Mouse (Mus musculus): ENCODE results near the gene Dock2.
A peak's percentile ranks its signal among the peaks of the same experiment; 100 is the strongest.
"Not testable (repeated sequence)": the region's sequence is repeated elsewhere in the genome, so short reads cannot be mapped to it uniquely, and the experiment has no call there.

Dock2 gene

DNA sequence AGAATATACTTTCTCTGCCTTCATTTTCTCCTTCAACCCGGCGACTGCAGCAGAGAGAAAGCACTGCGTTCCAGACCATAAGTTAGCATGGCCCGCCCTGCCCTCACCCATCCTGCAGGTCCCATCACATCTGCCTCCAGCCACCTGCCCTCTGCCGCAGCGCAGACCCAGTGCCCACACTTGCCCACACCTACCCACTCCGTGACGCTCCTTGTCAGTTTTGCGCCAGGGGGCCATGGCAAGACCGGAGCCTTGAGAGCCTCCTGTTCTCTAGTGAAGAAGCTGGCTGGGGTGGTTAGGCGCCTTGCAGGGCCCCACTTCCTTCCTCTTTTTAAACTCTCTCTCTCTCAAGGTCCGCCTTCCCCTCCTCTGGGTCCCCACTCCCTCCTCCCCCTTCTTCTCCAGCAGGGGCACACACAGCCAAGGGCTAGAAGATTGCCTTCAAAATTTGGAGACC is at the start of gene Dock2:
Gene Dock2, minus strand, starts transcription at position 306 of the 457 bp plus-strand sequence.
- DNase-seq (ENCODE audit: low read depth, low spot score) = peak; percentile 81

DNA sequence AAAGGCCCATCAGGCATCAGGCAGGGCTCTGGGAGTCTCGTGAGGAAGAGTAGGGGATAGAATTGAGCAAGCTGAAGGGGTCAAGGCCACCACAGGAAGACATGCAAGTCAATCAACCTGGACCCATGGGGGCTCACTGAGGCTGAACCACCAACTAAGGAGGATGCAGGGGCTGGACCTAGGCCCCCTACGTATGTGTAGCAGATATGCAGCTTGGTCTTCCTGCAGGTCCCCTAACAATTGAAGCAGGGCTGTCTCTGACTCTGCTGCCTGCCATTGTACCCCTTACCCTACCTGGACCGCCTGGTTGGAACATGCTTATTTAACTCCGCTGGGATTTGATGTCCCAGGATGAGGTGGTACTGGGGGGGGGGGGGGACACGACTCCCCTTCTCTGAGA is 49.0 kb upstream of the Dock2 start:
- DNase-seq (ENCODE audit: low read depth, low spot score) = no peak

DNA sequence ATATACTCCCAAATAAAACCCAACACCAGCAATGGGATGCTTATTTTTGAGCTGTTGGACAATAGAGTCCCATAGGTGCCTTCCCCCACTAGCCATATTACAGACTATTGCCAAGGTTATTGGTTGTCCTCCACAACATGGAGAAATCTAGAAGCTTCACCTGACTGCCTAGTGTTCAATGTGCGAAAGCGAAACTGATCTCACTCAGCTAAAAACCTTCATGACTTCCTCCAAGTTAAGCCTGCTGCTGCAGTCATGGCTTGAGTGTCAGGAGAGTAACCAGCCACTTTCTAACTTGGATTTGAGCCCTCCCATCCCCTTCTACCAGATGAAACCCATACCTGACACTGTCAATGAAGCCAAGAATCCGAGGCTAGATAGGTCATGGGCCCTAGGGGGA is 44.1 kb upstream of the Dock2 start:
- DNase-seq (ENCODE audit: low read depth, low spot score) = no peak

- DNase-seq (ENCODE audit: low read depth, low spot score) = no peak
Measured at GRCm38 (mm10) chr11:34826940-34827339, 43.2 kb upstream of the Dock2 start.

DNA sequence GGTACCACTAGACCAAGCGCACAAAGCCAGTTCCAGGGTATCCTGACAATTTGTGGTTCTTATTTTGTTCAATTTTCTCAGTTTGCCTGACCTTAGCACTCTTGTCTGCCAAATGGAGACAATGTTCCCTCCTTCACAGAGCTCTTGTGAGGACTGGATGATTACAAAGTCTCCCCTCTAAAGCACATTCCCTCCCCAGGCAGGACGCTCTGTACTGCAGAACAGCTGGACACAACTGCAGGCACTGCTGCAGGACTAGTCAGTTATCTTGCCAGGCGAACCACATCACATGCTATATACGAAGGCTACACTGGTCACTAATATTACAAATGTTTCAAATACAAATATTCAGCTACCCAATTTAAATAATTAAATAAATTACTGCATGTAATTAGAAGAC is 41.1 kb upstream of the Dock2 start:
- no peak for DNase-seq (ENCODE audit: low read depth, low spot score)

DNA sequence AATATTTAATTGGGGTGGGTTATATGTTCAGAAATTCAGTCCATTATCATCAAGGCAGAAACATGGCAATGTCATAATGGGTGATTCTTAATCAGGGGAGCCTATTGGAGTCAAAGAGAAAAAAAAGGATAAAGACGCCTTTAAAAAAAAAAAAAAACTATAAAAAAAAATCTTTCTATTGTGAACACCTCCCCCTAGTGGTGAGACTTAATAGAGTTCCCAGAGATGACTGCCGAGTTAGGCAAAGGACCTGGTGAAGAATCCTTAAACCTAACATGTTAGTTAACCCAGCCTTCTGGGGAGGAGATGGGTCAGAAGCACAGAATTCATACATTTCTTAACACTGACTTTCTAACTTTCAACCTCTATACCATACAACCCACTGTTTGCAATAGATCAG is 31.1 kb upstream of the Dock2 start:
- DNase-seq (ENCODE audit: low read depth, low spot score) = peak; percentile 62

DNA sequence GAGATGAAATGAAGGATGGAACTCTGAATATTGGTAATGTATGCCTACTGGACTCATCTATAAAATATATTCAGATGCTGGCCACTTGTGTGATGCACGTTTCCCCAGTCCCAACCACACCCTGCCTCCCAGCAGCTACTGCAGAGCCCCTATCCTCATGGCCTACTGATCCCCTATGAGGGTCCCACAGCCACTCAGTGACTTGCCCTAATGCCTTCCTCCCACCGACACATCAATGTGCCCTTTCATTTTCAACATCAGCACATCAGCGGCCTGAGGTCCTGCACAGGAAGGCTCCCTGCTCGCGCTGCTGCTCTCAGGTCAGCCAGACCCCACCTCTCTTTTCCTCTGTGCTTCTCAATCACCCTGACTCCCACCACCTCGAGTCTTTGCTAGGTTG is 30.6 kb upstream of the Dock2 start:
- DNase-seq (ENCODE audit: low read depth, low spot score) = no peak

DNA sequence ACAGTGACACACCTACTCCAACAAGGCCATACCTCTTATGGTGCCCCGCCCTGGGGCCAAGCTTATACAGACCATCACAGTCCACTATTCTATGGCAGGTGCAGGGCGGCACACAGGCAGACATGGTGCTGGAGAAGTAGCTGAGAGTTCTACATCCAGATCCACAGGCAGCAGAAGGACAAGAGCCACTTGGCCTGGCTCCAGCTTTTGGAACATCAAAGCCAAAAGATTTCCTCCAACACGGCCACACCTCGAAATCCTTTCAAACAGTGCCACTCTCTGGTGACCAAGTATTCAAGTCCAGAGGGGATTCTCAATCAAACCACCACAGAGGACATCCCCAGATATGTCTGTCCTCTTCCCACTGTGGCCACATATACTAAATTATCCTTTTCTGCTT is 21.3 kb upstream of the Dock2 start:
- not testable (repeated sequence) for DNase-seq (ENCODE audit: low read depth, low spot score)

DNA sequence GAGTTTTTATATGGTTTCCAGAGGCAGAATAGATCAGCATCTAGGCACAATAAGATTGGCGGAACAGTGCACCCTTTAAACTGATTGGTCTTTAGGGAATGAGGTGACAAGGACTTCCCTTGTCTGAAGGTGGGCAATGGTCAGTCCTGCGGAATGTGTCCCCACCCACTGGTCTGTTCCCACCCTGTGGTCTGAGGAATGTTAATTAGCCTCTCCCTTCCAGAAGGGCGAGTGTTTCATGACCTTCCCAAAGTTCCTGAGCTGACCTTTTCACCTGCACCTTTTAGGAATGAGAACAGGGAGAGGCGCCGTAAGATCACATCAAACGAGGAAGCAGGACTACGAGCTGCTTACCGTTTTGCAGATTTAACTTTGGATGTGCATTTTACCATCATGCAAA is 14.4 kb upstream of the Dock2 start:
- DNase-seq (ENCODE audit: low read depth, low spot score) = not testable (repeated sequence)

DNA sequence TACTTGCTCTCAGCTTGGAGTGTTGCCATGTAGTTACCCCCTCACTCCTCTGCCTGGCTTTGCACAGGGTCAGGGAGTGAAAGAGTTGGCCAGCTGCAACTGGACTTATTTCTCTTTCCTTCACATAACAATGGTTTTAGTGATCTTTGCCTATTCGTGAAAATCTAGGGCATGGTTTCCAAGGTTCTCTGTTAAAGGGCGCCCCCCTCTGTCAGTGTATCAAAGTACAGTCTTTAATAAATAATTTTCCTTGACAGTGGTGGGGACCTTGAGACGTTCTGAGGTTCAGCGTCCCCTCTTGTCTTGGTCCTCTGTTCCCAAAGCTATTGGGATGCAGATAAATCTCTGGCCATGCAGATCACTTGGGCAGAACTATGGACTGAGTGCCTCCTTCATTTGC is 12.4 kb upstream of the Dock2 start:
- DNase-seq (ENCODE audit: low read depth, low spot score) = peak; percentile 66

- peak; percentile 40 for DNase-seq (ENCODE audit: low read depth, low spot score)
Measured at GRCm38 (mm10) chr11:34791872-34792271, 8.2 kb upstream of the Dock2 start.

DNA sequence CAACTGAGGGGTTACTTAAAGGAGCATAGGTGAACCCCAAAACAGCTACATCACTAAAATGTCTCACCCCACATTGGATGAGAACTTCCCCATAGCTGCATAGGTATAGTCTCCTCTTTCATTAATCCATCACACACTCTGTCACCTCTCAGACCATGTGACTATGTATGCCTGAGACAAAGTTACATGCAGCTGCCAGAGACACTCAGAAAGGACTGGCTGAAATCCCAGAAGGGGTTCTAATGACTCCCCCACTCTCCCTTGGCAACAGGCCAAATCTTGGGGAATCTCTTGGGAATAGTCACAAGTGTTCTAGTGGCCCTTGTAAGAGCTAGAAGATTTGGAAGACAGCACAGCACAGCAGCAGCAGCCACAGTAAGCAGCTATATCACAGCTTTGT is 1.2 kb upstream of the Dock2 start:
- no peak for DNase-seq (ENCODE audit: low read depth, low spot score)

- peak; percentile 95 for DNase-seq (ENCODE audit: low read depth, low spot score)
Measured at GRCm38 (mm10) chr11:34782516-34783430, 919 bp downstream of the Dock2 start.

GRCm38 (mm10) chr11:34780786-34781185 is 2.9 kb downstream of the Dock2 start:
- DNase-seq (ENCODE audit: low read depth, low spot score) = peak; percentile 17

DNA sequence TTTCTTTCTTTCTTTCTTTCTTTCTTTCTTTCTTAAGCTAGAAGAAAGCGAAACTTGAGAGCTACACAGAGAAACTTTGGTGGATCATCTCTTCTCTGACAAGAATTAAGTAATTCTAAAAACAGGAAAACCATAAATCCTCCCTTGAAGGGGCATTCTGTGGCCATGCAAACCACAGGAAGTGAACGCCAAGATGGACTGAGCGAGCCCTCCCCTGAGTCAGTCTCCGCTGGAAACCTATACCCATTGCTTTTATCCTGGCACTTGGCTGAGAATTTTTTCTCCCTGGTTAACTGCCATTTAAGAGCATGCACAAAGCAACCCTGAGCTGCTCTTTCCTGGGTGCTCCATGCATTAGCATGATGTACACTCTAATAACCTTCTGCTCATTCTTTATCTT is 3.7 kb downstream of the Dock2 start:
- peak; percentile 17 for DNase-seq (ENCODE audit: low read depth, low spot score)

DNA sequence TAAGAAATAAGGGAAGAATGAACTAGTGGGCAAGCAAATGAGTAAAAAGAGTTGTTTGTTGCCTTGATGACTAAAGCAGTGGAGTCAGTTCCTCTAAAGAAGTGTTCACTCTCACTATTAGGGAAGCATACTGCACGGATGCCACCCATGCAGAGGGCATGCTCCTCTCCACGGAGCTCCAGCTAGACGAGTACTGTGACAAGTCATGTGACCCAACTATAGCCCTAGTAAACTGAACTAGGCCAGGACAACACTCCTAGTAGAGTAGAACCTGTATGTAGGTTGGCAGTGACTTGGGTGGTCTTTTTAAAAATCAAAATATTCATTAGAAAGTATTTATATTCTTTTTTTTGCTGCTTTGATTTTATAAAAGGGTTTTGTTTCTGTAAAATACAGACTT is 5.3 kb downstream of the Dock2 start:
- no peak for DNase-seq (ENCODE audit: low read depth, low spot score)

GRCm38 (mm10) chr11:34777529-34777928 is 6.2 kb downstream of the Dock2 start:
- DNase-seq (ENCODE audit: low read depth, low spot score) = peak; percentile 34

DNA sequence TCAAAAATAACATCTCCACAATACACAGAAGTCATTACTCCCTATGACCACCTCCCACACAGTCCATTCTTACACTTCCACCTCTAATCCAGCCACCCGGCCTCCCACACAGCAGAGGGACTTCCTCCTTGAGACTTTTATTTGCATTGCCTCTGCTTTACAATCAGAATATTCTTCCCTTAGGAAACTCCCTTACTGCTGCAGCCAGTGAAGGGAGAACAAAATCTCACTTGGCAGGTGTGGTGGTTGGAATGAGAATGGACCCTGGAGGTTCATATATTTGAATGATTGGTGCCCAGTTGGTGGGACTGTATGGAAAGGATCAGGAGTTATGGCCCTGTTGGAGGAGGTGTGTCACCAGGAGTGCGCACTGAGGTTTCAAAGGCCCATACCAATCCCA is 7.6 kb downstream of the Dock2 start:
- DNase-seq (ENCODE audit: low read depth, low spot score) = no peak

DNA sequence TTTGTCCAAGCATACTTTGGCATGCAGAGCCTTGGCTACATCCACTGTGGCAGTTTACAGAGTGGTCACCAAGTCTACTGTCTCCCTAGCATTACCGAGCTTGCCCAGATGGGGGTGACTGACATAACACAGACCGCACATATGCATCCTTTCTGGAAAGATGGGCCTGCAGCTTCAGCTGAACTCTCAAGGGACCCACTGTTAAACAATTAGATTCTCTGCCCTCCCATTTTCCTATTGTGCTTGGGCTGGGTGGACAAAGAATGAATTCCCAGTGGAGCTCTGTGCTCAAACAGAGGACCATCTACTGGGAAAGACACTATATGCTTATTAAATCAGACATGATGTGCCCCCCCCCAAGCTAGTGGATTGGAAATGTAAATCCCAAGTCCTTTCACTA is 9.1 kb downstream of the Dock2 start:
- peak; percentile 36 for DNase-seq (ENCODE audit: low read depth, low spot score)

GRCm38 (mm10) chr11:34773304-34773895 is 10.3 kb downstream of the Dock2 start:
- peak; percentile 70 for DNase-seq (ENCODE audit: low read depth, low spot score)

DNA sequence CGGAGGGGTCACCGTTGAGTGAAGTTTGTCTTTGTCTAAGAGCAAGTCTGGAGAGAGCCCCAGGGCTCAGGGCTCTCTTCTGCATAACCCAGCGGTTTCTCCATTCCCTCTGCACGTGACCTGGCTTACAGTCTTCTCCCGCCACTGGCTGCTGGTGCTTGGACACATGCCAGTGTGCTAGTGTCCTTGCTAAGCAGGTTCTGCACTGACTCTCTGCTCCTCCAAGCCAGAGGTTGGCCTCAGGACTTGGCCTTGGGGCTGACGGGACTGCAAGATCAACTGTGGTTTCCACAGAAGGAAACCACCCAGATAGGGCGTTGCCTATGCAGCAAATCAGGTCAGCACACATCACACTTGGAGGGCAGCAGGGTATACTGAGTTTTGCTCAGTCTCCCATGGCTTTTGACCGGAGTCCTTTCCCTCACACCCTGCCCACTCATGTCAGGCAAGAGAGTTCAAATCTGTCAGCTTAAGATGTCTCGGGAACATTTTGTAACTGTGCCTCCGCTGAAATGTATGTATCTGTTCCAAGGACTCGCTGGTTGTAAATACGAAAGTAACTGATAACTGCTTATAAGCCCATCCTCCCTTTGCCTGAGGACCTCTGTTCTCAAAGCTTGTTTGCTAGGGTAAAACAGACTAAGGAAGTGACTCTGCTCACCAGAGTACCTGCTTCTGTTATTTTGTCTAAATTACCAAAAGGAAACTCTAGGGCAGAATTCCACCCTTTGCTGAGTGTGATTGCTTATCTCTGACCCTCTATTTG is 12.3 kb downstream of the Dock2 start:
- DNase-seq (ENCODE audit: low read depth, low spot score) = peak; percentile 85

DNA sequence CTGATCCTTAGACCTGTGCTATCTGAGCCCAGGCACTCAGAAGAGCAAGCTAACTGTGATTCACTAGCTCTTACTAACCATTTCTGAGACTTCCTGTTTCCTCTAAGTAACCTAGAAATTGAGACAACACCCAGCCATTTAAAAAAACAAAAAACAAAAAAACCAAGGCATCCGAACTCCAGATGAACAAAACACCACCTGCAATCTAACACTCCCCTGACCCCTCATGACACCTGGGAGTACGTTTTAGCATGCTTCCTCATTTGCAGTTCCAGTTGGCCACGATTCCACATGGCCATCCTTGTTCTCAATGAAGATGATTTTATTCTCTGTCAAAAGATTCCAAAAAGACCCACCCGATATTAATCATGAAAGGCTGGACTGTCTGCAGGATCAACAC is 13.0 kb downstream of the Dock2 start:
- peak; percentile 69 for DNase-seq (ENCODE audit: low read depth, low spot score)
